Mouse (Mus musculus): ENCODE measurements around the gene Gnb2.

Gene Gnb2

DNA sequence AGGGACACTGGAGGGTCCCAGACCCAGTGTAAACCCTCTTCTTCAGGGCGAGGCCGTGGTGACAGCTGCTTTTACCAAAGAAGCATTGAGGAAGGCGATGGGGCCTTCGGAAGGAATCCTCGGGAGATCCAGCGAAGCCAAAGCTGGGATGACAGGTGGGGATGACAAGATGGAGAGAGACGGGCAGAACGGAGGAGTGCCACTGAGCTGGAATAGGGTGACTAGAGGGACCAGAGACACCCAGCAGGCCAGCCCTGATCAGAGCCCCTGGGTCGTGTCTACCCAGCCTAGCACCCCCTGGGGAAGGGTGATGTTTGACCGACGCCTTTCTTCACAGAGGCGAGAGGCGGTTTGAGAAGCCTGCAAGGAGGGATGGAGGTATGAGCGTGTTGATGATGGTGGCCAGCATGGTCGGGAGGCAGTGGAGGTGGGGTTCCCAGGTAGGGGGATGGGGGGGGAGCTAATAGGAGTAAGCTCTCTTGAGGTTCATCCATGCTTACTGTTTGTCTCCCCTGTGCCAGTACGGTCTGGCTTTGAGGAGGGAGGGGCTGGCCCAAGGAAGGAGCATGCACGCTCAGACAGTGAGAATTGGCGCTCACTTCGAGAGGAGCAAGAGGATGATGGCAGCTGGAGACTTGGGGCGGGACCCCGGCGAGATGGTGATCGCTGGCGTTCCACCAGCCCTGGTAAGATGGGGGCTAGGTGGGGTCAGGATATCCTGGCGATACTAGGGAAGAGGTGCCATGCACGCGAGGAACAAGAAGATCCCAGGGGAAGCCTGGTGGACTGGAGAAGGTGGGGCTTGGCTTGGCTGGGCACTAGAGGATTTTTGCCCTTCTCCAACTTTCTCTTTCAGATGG lies 13.4 kb downstream of the Gnb2 start:
- no peak for DNase-seq

DNA sequence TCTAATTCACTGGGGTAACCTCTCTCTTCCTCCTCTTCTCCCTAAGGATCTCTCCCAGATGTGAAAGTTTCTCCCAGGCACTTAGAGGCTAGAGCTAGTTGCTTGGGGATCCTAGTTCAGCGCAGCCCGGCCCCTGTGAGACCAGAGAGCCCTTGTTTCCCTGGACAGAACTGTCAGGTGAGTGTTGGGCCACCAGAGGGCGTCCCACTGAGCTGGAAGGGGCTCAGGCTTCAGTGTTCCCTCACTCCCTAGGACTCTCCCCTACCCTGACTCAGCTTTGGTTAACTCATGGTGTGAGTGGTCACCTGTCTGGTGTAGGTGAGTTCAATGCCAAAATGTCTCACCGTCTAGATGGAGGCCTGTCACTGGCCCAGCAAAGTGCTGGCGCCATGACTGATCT lies 14.9 kb downstream of the Gnb2 start, which contains the start of gene Gigyf1:
TSS of gene Gigyf1 (plus strand) at position 113 of the 400 bp plus-strand sequence.
- peak; percentile 45 for DNase-seq

DNA sequence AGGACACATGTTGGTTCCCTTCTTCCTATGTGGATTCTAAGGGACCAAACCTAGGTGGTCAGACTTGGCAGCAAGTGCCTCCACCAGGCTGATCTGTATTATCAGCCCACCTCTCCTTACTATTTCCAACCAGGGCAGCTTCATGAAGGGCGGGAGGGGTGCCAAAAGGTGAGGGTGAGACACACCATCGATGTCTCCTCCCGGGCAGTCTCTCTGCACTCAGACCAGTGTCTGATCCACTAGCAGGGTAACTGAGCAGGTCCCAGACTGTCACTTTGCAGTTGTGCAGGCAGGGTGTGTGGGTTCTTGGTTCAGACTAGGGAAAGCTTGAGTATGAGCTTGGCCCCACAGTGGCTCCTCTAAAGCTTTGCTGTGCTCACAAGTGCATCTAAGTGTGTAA lies 18.5 kb downstream of the Gnb2 start:
- no peak for DNase-seq

DNA sequence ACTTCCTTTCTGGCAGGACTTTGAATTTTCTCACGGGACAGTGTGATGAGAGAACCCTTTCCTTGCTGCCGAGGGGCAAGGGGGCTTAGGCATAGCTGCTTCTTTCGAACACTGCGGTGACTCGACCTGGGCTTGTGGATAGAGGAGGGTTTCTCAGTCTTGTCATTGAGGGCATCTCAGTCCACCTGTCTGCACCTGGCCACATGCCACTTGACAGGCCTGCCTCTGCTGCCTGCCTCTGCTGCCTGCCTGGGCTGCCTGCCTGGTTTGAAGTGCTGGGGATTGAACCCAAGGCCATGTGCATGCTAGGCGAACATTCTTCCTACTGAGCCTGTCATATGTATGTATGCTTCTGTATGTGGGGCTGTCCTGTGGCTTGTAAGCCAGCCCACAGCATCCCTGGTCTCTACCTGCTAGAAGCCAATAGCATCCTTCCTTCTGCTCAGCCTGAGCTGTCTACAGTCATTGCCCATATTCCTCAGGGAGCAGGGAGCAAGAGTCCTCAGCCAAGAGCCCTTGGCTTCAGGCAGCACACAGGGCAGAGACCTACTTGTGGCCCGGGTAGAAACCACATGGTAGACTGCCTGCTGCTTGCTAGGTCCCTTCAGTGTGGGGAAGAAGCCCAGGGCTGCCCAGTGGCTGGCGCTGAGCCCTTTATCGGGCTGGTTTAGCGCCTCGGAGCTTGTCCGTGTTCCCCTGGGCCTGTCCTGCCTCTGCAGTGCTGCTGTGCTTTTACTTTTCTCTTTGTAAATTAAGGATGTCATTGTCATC lies 19.2 kb downstream of the Gnb2 start:
- DNase-seq, result no peak

DNA sequence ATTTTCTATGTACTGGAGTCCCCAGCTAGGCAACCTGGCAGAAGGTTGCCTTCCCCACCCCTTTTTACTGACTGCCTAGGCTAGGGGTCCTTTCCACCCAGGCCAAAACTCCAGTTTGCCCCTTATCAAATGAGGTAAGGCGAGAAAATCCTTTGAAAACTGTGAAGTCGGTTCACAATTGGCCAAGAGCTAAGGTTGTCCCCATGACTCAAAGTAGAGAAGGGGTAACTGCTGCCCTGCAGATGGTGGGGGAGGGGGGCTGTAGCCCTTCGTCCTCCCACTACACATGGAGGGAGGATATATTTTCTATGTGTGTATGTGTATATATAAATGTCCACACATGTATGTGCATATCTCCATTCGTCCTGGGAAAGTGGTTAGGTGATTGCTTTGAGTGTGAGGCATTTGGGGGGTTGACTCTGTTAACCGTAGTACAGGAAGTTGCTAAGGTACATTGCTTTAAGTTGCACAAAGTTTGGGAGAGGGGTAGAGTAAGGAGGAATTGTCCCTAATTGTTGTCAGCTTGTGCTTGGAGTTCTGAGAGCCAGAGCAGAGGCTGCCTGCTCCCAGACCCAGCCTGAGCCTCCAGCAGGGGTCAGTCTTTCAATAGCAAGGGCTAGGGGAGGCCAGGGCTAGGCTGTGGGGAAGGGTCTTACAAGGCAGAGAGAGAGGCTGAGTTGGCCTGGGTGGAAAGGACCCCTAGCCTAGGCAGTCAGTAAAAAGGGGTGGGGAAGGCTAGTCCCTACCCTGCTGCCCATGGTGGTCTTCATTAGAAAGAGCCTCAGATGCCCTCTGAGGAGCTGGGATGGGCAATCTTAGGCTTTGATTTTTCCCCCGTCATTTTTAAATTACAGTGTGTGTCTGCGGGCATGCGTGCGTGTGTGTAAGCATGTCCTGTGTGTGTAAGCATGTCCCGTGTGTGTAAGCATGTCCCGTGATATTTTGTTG lies 20.2 kb downstream of the Gnb2 start:
- DNase-seq, result peak; percentile 37

DNA sequence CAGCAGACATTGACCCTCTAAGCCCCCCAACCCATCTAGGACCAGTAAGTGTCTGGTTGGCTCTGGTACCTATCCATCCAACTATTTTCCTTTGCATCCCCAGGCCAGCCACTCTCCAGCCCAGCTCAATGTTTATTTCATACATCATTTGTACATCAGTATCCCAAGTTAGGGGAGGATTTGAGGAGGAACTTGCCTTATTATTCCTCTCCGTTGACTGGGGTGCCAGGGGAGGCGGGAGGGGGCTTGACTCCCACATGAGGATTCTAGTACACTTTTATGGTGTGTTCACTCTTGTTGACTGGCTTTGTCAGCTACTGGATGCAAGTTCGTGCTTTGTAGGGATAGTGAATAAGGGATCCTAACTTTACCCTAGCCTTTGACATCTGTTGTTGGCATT lies 21.6 kb downstream of the Gnb2 start:
- DNase-seq, result no peak

DNA sequence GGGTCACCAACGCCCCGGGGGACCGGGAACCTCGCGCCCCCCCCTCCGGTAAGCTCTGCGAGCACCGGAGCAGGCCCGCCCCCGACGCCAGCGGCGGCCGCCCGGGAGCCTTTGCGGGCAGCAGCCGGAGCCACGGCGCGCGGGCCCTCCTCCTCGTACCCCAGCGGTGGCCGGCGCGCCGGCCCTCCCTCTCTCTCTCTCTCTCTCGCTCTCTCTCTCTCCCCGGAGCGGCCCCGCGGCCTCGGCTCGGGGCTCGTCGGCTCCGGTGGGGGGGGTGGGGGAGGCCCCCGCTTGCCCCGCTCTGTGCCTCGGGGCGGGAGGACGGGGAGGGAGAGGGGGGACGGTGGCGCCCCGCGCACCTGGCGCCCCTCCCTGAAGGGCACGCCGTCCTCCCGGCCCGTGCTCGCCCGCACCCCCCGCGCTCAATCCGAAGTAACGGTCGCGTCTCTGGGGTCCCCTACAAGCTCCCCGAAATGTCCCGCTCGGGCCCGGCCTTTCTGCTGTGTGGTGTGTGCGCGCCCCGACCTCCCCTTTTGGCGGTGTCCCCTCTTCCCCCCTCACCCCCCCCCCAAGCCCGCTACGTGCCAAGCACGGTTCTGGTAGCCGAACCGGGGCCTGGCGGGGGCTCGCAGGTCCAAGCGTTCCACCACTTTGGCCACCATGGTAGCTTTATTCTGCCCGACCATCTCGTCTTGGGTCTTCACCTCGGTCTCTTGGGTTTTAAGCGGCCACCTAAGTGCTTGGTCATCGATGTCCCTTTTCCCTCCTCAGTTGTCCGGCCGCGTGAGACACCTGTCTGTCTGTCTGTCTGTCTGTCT lies 22.5 kb downstream of the Gnb2 start:
- DNase-seq, result peak; percentile 46

DNA sequence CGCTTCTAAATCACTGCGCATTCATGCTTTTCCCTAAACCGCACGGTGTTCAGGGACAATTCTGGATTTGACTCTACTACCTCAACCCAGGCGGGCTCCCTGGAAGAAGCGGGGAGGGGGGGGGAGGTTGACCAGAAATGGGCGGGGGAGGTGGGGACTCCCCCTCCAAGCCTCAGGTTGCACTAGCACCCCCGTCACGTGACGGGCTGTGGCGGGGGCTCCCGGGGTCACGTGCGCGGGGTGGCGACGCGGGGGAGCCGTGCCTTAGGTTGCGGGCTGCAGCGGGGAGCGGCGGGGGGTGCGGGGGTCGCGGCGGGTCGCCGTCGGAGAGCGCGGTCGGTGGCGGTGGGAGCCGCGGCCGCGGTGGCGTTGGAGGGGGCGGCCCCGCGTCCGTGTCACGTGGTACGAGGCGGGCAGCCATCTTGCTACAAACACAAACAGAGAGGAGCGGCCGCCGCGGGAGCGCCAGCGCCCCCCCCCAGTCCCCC lies 23.3 kb downstream of the Gnb2 start:
- peak; percentile 79 for DNase-seq

DNA sequence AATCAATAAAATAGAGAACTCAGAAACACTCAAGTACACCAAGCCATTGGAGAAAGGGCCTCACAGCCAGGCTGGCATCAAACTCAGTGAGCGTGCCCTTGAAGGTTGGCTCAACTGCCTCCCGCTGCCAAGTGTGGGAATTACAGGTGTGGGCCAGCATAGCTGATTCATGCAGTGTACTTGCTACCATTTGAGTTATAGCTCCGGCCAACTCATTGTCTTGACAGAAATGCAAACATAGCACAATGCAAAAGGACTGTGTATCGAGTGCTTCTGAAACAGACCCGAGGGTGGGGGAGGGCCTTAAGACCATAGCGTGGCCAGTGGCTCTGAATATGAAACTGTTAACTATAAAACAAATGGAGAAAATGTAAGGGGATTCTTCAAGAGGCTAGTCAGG lies 29.3 kb downstream of the Gnb2 start:
- DNase-seq, result no peak

DNA sequence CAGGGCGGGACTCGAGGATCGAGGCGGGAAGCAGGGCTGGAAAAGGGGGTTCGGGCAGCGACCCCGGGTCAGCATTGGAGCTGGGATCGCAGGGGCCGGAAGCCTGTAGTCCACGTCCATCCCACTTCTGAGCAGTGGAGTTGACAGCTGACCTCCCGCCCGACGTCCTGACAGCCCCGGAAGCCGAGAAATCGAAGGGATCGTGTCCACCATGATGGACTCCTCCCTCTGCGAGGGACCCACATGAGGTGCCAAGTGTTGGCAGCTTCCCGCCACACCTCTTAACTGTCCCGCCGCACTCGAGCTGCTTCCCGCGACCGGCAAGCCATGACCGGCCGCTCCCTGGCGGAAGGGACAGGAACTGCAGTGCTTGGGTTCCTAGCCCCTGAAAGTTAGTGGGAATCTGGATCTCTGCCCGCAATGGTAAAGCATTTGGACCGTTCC lies 30.6 kb downstream of the Gnb2 start:
- DNase-seq, result peak; percentile 84

DNA sequence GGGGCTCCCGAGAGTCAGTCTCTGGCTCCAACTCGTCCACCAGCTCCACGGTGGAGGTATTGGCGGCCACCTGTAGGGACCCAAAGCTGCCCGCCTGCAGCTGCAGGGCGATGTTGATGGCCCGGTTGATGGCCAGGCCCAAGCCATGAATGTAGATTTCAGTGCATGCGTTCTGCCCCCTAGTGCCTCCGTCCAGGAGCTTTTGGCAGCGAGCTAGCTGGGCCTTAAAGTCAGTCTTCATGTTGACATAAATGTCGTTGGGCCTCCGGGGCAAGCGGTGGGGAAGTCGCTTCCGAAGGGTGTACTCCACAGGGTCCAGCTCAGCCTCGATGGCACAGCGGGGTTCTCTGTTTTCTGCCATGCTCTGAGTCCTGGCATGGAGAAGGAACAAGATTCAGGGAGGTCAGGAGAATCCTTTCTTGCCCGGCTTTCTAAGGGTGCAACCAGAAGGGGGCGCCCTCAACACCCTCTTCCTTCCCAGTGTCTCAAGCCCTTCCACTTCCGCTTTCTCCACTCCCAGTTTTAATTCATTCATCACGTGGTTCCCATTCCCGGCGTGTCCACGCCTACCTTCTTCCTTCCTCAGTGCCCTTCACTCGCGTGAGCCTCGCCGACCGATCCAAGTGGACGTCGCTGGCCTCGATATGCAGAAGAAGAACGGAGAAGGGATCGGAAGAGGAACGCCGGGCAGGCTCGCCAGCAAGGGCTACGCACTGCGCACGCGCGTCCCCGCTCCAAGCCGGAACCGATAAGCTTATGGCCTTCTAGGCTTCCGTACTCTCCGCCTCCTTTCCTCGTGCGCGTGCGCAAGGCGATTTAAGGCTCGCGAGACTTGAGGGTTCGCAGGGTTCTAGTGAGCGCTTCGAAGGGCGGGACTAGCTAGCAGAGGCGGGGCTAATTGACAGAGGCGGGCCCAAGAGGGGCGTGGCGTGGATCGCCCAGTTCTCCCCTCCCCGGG lies 31.3 kb downstream of the Gnb2 start, which contains the start of gene Pop7:
TSS of gene Pop7 (minus strand) at position 810 of the 958 bp plus-strand sequence.
- DNase-seq, result peak; percentile 99

DNA sequence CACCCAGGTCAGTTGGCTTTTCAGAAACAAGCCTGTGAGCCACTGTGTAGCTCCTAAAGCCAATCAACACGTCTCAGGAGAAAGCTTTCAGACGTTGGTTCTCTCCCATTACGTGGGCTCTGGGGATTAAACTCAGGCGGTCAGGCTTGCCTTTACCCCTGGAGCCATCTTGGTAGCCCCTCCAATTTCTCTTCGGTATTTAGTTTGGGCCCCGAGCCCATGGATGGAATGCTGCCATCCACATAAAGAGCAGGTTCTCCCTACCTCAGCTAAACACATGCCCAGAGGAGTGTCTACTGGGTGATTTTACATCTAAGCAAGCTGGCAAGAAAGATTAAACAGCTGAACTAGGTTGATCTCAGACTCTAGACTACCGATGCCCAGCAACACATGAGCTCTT lies 33.1 kb downstream of the Gnb2 start:
- no peak for DNase-seq

DNA sequence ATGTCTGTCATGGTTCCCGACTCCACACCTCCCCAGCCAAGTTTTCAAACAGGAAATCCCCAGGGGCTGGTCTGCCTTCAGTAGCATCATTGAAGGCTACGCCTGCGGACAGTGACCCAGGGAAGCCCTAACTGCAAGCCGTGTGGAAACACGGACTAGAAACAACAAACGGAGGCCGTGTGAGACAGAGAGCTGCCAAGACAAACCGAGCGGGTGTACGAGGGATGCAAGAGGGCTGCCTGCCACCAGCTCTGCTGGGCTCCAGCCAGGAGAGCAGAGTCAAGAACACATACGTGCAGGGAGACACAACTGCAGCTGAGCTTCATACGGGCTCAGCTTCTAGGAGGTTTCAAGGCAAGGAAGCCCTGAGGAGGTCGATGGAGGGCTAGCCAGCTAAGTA lies 39.5 kb downstream of the Gnb2 start:
- DNase-seq, result peak; percentile 23

DNA sequence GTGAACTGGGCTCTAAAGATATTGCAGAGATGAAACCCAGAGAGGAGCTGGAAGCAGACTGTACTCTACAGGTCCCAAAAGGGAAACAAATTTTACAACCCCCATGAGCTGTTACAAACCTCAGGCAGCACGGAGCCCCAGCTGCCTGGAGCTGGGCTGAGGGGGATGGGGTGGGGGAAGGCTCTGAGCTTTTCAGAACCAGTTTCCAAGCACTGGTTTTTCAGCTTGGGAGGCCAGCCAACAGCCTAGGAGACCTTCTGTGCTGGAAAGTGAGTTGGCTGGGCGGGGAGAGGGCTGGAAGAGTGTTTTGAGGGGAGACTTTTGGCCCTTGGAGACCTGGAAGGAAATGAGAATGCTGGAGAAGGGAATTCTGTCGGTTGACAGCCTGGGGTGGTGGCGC lies 41.8 kb downstream of the Gnb2 start:
- peak; percentile 35 for DNase-seq

DNA sequence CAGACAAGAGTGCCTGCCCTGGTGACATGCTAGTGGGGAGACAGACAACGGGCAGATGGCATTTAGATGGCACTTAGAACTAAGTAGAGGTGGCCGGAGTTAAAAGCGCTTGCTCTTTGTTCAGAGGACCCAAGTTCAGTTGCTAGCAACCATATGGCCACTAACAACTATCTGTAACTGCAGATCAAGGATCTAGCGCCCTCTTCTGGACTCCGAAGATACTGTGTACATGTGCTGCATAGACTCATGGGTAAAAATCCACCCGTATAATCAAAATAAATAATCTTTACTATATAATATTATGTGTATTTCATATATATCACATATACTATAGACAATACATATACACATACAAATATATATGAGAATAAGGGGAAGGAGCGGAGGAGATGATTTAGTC lies 45.7 kb downstream of the Gnb2 start:
- no peak for DNase-seq

DNA sequence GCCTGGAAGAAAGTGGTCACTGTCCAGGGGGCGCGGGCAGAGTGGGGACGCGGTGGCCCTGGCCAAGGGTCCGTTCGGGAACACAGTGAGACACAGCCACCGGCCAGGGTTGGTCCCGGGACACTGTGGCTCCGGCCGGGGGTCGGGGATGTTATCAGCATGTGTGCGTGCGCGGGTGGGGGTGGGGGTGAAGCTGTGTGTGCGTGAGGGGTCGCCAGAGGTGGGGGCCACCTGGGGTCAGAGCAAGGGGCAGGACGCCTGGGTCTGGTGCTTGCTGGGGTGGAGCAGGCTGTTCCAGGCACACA lies 47.5 kb downstream of the Gnb2 start:
- DNase-seq, result no peak

DNA sequence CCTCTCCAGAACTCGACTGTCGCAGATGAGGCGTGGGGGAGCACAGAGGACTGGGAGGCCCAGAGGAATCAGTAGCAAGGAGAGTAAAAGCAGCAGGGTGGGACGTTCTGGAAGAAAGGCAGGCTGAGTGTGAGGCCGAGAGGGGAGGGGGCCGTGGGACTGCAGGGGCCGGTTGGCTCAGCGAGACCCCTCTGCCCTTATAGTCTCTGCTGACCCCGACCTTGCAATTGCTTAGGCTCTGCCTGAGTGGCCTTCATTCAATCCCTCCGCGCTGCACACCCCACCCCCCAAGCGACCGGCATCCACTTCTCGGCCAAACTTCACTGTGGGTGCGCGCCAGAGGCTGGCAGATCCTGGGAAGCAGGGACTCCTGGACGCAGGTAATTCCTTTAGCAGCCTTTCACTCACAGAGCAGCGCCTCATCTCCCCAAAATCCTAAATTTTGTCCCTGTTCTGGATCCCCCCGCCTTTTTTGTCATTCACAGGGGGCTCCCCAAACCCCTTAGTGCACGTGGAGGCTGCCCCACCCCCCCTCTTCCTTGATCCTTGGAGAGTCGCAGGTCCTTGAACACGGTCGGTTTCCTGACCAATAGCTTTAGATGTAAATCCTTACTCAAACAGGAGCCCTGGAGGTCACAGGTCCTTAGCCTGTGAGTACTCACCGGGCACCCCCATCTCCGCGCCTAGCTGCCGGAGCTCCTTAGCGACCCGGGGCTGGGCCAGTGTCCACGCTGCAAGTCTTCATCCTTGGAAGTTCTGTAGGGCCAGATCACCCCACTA lies 48.0 kb downstream of the Gnb2 start:
- no peak for DNase-seq

DNA sequence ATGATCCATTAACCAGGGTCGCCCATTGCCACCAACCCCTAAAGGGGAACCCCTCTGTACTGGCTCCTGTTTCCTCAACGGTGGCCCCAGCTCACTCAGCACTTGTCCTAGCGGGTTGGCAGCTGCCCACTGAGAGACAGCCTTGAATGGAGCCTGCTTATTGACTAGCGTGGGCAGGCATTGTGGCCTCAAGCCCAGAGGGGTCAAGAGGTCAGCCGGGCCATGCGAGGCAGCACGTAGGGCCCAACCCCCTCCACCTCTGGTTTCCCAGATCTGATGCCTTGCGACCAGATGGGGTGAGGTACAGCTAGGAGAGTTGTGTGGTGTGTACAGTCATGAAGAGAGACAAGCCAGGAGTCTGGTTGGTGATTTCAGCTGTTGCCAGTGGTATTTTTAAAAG lies 51.4 kb downstream of the Gnb2 start:
- peak; percentile 30 for DNase-seq

DNA sequence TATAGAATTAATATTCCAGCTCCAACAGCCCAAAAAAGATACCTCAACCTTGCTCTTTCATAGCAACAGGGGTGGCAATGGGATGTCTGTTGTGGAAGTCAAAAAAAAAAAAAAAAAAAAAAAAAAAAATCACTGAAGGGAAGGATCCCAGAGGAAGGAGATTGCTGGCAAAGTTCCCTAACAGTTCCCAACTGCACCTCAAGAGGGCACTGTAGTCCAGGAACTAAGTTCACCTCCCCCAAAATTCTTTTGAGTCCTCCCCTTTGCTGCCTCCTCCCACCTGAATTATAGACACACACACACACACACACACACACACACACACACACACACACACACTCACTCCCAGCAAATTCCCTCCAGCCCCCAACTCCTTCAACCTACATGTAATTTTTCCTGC lies 52.2 kb downstream of the Gnb2 start:
- peak; percentile 83 for DNase-seq

Measured in right cerebral cortex, postnatal 14 days (tissue).